8 mouse cellular contexts compared by ENCODE assay signal in genomic region chr2:116063819-116064293, GRCm38 (mm10). TPM values are rescaled to one million over a fixed set of nuclear protein-coding genes. Genes with fewer than 3 reads are reported as not detected.
DNase-seq lines count a peak whose midpoint lies in the region; ATAC-seq and TF ChIP-seq lines count a peak whose summit lies in the region.

No protein-coding gene starts in this region.

- peak overlapping the region; percentile 72 for H3K4me2 ChIP-seq in kidney, embryonic 15.5 days
- H3K4me2 ChIP-seq in forebrain, postnatal 0 days (ENCODE audit: low read depth): peak overlapping the region; percentile 61
- peak overlapping the region; percentile 81 for H3K4me2 ChIP-seq in midbrain, embryonic 12.5 days (replicated peaks)

- TF ChIP-seq CTCF in forebrain, postnatal 0 days (IDR thresholded peaks at IDR 0.05; ENCODE audit: low read depth): no peak

- H3K36me3 ChIP-seq in kidney, embryonic 15.5 days: no peaks in the 10 kb centered on the region
- no peaks in the 10 kb centered on the region for H3K36me3 ChIP-seq in forebrain, postnatal 0 days (ENCODE audit: insufficient read depth)
- H3K36me3 ChIP-seq in midbrain, embryonic 12.5 days: no peaks in the 10 kb centered on the region

- WGBS in kidney, embryonic 15.5 days: under 1% methylated on average over 37 of the region's 37 CpGs
- WGBS in forebrain, postnatal 0 days: 3% methylated on average over 37 of the region's 37 CpGs
- WGBS in midbrain, embryonic 12.5 days: 0% methylated on average over 37 of the region's 37 CpGs

- peaks cover 20% of the 10 kb centered on the region for H3K4me1 ChIP-seq in kidney, embryonic 15.5 days
- no peaks in the 10 kb centered on the region; the same call in 1 of the 2 replicates for H3K4me1 ChIP-seq in forebrain, postnatal 0 days (ENCODE audit: insufficient read depth)
- H3K4me1 ChIP-seq in midbrain, embryonic 12.5 days: peaks cover 42% of the 10 kb centered on the region

- no peak for DNase-seq in kidney, adult 8-10 months
- DNase-seq in ZHBTc4 (ENCODE audit: low read depth, low spot score): peak; percentile 57
- DNase-seq in forebrain, postnatal 0 days: peak; percentile 66
- peak; percentile 59 to 75 for DNase-seq in kidney, postnatal 4 days

- no peak for ATAC-seq in kidney, embryonic 15.5 days (replicated peaks; ENCODE audit: low FRiP score)
- no peak for ATAC-seq in forebrain, postnatal 0 days
- ATAC-seq in midbrain, embryonic 12.5 days (ENCODE audit: low FRiP score, low read depth): no peak
- no peak for ATAC-seq in erythroid progenitor cell, adult 5-6 weeks (replicated peaks; ENCODE audit: low FRiP score, poor library complexity, severe bottlenecking)
- no peak for ATAC-seq in activated CD4-positive, CD25-positive, alpha-beta regulatory T cell, adult 4 months

- H3K27me3 ChIP-seq in kidney, embryonic 15.5 days: no peaks in the 10 kb centered on the region
- no peaks in the 10 kb centered on the region for H3K27me3 ChIP-seq in forebrain, postnatal 0 days (ENCODE audit: insufficient read depth, low read length)
- H3K27me3 ChIP-seq in midbrain, embryonic 12.5 days: peaks cover 18% of the 10 kb centered on the region

- peak overlapping the region; percentile 89 for H3K9ac ChIP-seq in kidney, embryonic 15.5 days
- H3K9ac ChIP-seq in forebrain, postnatal 0 days: peak overlapping the region; percentile 94
- peak overlapping the region; percentile 95 for H3K9ac ChIP-seq in midbrain, embryonic 12.5 days (replicated peaks)

- H3K27ac ChIP-seq in kidney, embryonic 15.5 days: peak overlapping the region; percentile 98
- H3K27ac ChIP-seq in forebrain, postnatal 0 days (ENCODE audit: low read depth, low read length): peak overlapping the region; percentile 96
- peak overlapping the region; percentile 93 for H3K27ac ChIP-seq in midbrain, embryonic 12.5 days (replicated peaks)

- H3K9me3 ChIP-seq in kidney, embryonic 15.5 days (replicated peaks): no peaks in the 10 kb centered on the region
- no peaks in the 10 kb centered on the region for H3K9me3 ChIP-seq in forebrain, postnatal 0 days (ENCODE audit: low read length)
- H3K9me3 ChIP-seq in midbrain, embryonic 12.5 days: no peaks in the 10 kb centered on the region

- peak overlapping the region; percentile 75 for H3K4me3 ChIP-seq in kidney, embryonic 15.5 days (replicated peaks)
- peak overlapping the region; percentile 70 for H3K4me3 ChIP-seq in forebrain, postnatal 0 days (ENCODE audit: low read depth, low read length)
- H3K4me3 ChIP-seq in midbrain, embryonic 12.5 days: peak overlapping the region; percentile 63

RNA-seq across cellular contexts. Expression of gene Meis2, which starts 1.8 kb away (rescaled TPM):
- polyA plus RNA-seq in kidney, embryonic 15.5 days (2015; fragmentation: Nextera tagmentation; extraction: Ambion mirVana): 85.5 and 94.3 TPM in 2 replicates
- 204 and 227 TPM in 2 replicates for total RNA-seq in forebrain, postnatal 0 days (2014; rRNA removed)
- 85.5 and 106 TPM in 2 replicates for polyA plus RNA-seq in forebrain, postnatal 0 days (2015; fragmentation: Nextera tagmentation; extraction: Ambion mirVana)
- polyA plus RNA-seq in midbrain, embryonic 12.5 days (2016; fragmentation: Nextera tagmentation; extraction: Ambion mirVana): 76.1 and 92.1 TPM in 2 replicates
- not detected in 2 replicates for total RNA-seq in erythroid progenitor cell, adult 5-6 weeks (2015; ENCODE audit: low replicate concordance)
- total RNA-seq in erythroid progenitor cell, adult 5-6 weeks (2017; ENCODE audit: low replicate concordance): not detected in 2 replicates
- polyA plus RNA-seq in activated CD4-positive, CD25-positive, alpha-beta regulatory T cell, adult 4 months (2017; shearing (Covaris generic)): under 1 TPM in 1 of 2 experiments, not detected in 1; 0.26 TPM

Comparison
In these comparisons a context has a peak if more than half of its experiments do, and no peak if none do; other contexts are left out.
1. DNase-seq: peak in ZHBTc4 (single experiment), forebrain, postnatal 0 days (single experiment) and kidney, postnatal 4 days (2 of 2); none in kidney, adult 8-10 months (0 of 2).
2. RNA of gene Meis2, which starts 1.8 kb away (polyA plus RNA-seq): 85.5 to 106 TPM in forebrain, postnatal 0 days, 85.5 to 94.3 TPM in kidney, embryonic 15.5 days and 76.1 to 92.1 TPM in midbrain, embryonic 12.5 days; 0.26 TPM in activated CD4-positive, CD25-positive, alpha-beta regulatory T cell, adult 4 months; every median in the first group is over 10 times any median in the second.
3. Peak in every context shown above with its lines, with median percentiles within 50 percentile points of each other: H3K27ac ChIP-seq, H3K4me2 ChIP-seq, H3K4me3 ChIP-seq and H3K9ac ChIP-seq.